14 mouse cellular contexts compared by ENCODE assay signal in genomic region chr11:87687246-87688225, GRCm38 (mm10). TPM values are rescaled to one million over a fixed set of nuclear protein-coding genes. Genes with fewer than 3 reads are reported as not detected.
DNase-seq lines count a peak whose midpoint lies in the region; ATAC-seq and TF ChIP-seq lines count a peak whose summit lies in the region.
"Had no signal": no experiment of that assay in that cellular context is flagged by ENCODE, and none has a peak within 500 bp of the region (broad histone marks: within the 10 kb centered on the region; RNA-seq: fewer than 3 reads in every experiment).

No protein-coding gene starts in this region.

- H3K27me3 ChIP-seq in midbrain, postnatal 0 days (ENCODE audit: insufficient read depth, low read length): no peaks in the 10 kb centered on the region
- H3K27me3 ChIP-seq in midbrain, embryonic 14.5 days (ENCODE audit: control insufficient read depth, insufficient read depth, low read length): no peaks in the 10 kb centered on the region
- H3K27me3 ChIP-seq in intestine, embryonic 16.5 days (replicated peaks; ENCODE audit: control insufficient read depth, insufficient read depth, low read length): no peaks in the 10 kb centered on the region
- H3K27me3 ChIP-seq: Patski had no signal

- H3K4me3 ChIP-seq in layer of hippocampus, adult 2 months: no peak overlapping the region
- no peak overlapping the region for H3K4me3 ChIP-seq in midbrain, postnatal 0 days (ENCODE audit: low read depth, low read length)
- H3K4me3 ChIP-seq in midbrain, embryonic 14.5 days (replicated peaks; ENCODE audit: low read depth, low read length): no peak overlapping the region
- H3K4me3 ChIP-seq in intestine, embryonic 16.5 days (ENCODE audit: low read length): no peak overlapping the region

- DNase-seq in layer of hippocampus, adult 2 months (ENCODE audit: low spot score in 2 of 2): no peak
- DNase-seq in layer of hippocampus, postnatal 25 days (ENCODE audit: extremely low spot score in 1 of 2, low spot score in 1 of 2): no peak
- peak; percentile 27 for DNase-seq in midbrain, postnatal 0 days (ENCODE audit: low spot score)
- no peak for DNase-seq in midbrain, embryonic 14.5 days
- DNase-seq in embryo, embryonic 9.5 days (ENCODE audit: extremely low spot score): no peak
- no peak for DNase-seq in thymus, postnatal 25 days
- DNase-seq: cerebellum, adult 2 months; embryo, embryonic 11 days; kidney, postnatal 14 days; right cerebral cortex, adult 18-20 months; thymus, adult 2 months had no signal

- no peaks in the 10 kb centered on the region for H3K36me3 ChIP-seq in midbrain, postnatal 0 days (ENCODE audit: insufficient read depth, low read length)
- no peaks in the 10 kb centered on the region for H3K36me3 ChIP-seq in midbrain, embryonic 14.5 days (ENCODE audit: control insufficient read depth, insufficient read depth, low read length)
- no peaks in the 10 kb centered on the region for H3K36me3 ChIP-seq in intestine, embryonic 16.5 days (ENCODE audit: control insufficient read depth, insufficient read depth, low read length)

- no peak for TF ChIP-seq CTCF in layer of hippocampus, adult 2 months (conservative IDR thresholded peaks at IDR 0.05)
- TF ChIP-seq CTCF in midbrain, postnatal 0 days (IDR thresholded peaks at IDR 0.05): no peak

- no peak overlapping the region for H3K9ac ChIP-seq in midbrain, postnatal 0 days (replicated peaks; ENCODE audit: low read length, poor library complexity, severe bottlenecking)
- H3K9ac ChIP-seq in midbrain, embryonic 14.5 days (replicated peaks; ENCODE audit: low read length): no peak overlapping the region
- H3K9ac ChIP-seq in intestine, embryonic 16.5 days (ENCODE audit: low read depth, low read length): peak overlapping the region; percentile 16; the same call in 1 of the 2 replicates
- H3K9ac ChIP-seq: hindbrain, embryonic 14.5 days had no signal

- 74% methylated on average over 15 of the region's 15 CpGs for WGBS in midbrain, postnatal 0 days
- 83% methylated on average over 15 of the region's 15 CpGs for WGBS in midbrain, embryonic 14.5 days
- 57% methylated on average over 15 of the region's 15 CpGs for WGBS in intestine, embryonic 16.5 days

- no peak overlapping the region for H3K4me2 ChIP-seq in midbrain, postnatal 0 days (ENCODE audit: low read depth, low read length, poor library complexity, severe bottlenecking)
- no peak overlapping the region for H3K4me2 ChIP-seq in midbrain, embryonic 14.5 days (ENCODE audit: low read length)
- peak overlapping the region; percentile 51 for H3K4me2 ChIP-seq in intestine, embryonic 16.5 days (ENCODE audit: low read depth, low read length)
- H3K4me2 ChIP-seq: hindbrain, embryonic 14.5 days had no signal

- H3K27ac ChIP-seq in layer of hippocampus, adult 2 months: peak overlapping the region; percentile 33; the same call in 1 of the 2 replicates
- no peak overlapping the region for H3K27ac ChIP-seq in midbrain, postnatal 0 days (ENCODE audit: low read depth, low read length)
- no peak overlapping the region for H3K27ac ChIP-seq in midbrain, embryonic 14.5 days (replicated peaks; ENCODE audit: low read depth, low read length)
- peak overlapping the region; percentile 30 for H3K27ac ChIP-seq in intestine, embryonic 16.5 days (ENCODE audit: low read length)
- H3K27ac ChIP-seq: hindbrain, embryonic 14.5 days had no signal

- 0 out of 2 replicates have a peak, but pooled peaks cover 5% of the 10 kb centered on the region for H3K4me1 ChIP-seq in midbrain, postnatal 0 days (ENCODE audit: insufficient read depth, low read length)
- no peaks in the 10 kb centered on the region for H3K4me1 ChIP-seq in midbrain, embryonic 14.5 days (ENCODE audit: control insufficient read depth, insufficient read depth, low read length)
- H3K4me1 ChIP-seq in intestine, embryonic 16.5 days (ENCODE audit: control insufficient read depth, insufficient read depth, low read length): peaks cover 30% of the 10 kb centered on the region

- no peak for ATAC-seq in midbrain, postnatal 0 days (ENCODE audit: low FRiP score)
- ATAC-seq in midbrain, embryonic 14.5 days (ENCODE audit: low FRiP score, low TSS enrichment): no peak
- no peak for ATAC-seq in intestine, embryonic 16.5 days
- ATAC-seq: Patski had no signal

- no peaks in the 10 kb centered on the region for H3K9me3 ChIP-seq in midbrain, postnatal 0 days (ENCODE audit: low read length)
- H3K9me3 ChIP-seq in midbrain, embryonic 14.5 days (ENCODE audit: control insufficient read depth, low read length): no peaks in the 10 kb centered on the region
- no peaks in the 10 kb centered on the region for H3K9me3 ChIP-seq in intestine, embryonic 16.5 days (ENCODE audit: control insufficient read depth, low read length)

RNA-seq across cellular contexts. Expression of gene Rnf43, which starts 25.0 kb away (rescaled TPM):
- total RNA-seq in layer of hippocampus, adult 2 months (2021): 1 to 10 TPM; 3.1 to 3.9 TPM
- total RNA-seq in layer of hippocampus, postnatal 25 days (2021): 1 to 10 TPM; 1.6 to 2.8 TPM
- total RNA-seq in midbrain, postnatal 0 days (2014; rRNA removed): 2.8 and 5.0 TPM in 2 replicates
- 0.56 and 0.93 TPM in 2 replicates for polyA plus RNA-seq in midbrain, postnatal 0 days (2015; fragmentation: Nextera tagmentation; extraction: Ambion mirVana)
- polyA plus RNA-seq in midbrain, embryonic 14.5 days (2014; fragmentation: Nextera tagmentation; extraction: Ambion mirVana): 0.28 and 0.78 TPM in 2 replicates
- 11.2 and 12.4 TPM in 2 replicates for polyA plus RNA-seq in intestine, embryonic 16.5 days (2015; fragmentation: Nextera tagmentation; extraction: Ambion mirVana)

RNA-seq across cellular contexts. Expression of gene Supt4a, which starts 49.8 kb away (rescaled TPM):
- total RNA-seq in layer of hippocampus, adult 2 months (2021): 10 to 100 TPM; 72.1 to 72.8 TPM
- 10 to 100 TPM; 65.7 to 81.0 TPM for total RNA-seq in layer of hippocampus, postnatal 25 days (2021)
- total RNA-seq in midbrain, postnatal 0 days (2014; rRNA removed): 47.8 and 55.4 TPM in 2 replicates
- polyA plus RNA-seq in midbrain, postnatal 0 days (2015; fragmentation: Nextera tagmentation; extraction: Ambion mirVana): 122 and 128 TPM in 2 replicates
- 150 and 163 TPM in 2 replicates for polyA plus RNA-seq in midbrain, embryonic 14.5 days (2014; fragmentation: Nextera tagmentation; extraction: Ambion mirVana)
- 108 and 111 TPM in 2 replicates for polyA plus RNA-seq in intestine, embryonic 16.5 days (2015; fragmentation: Nextera tagmentation; extraction: Ambion mirVana)

Comparison
In these comparisons a context has a peak if more than half of its experiments do, and no peak if none do; other contexts are left out.
1. H3K27ac ChIP-seq: peak in layer of hippocampus, adult 2 months (single experiment) and intestine, embryonic 16.5 days (single experiment); none in midbrain, postnatal 0 days (single experiment) and midbrain, embryonic 14.5 days (single experiment).